Mouse (Mus musculus) E14TG2a.4 (cell line): ENCODE measurements around the gene Spsb1.

Source experiments
- CTCF ChIP-seq: conservative IDR thresholded peaks from 2 replicates; pipeline ENCODE4 v1.5.1; 2014; ENCODE audit warnings: low read length
- NANOG ChIP-seq: IDR thresholded peaks from 2 replicates; pipeline ENCODE4 v1.6.1; 2014; ENCODE audit warnings: borderline replicate concordance, low read length, mixed read lengths

DNA sequence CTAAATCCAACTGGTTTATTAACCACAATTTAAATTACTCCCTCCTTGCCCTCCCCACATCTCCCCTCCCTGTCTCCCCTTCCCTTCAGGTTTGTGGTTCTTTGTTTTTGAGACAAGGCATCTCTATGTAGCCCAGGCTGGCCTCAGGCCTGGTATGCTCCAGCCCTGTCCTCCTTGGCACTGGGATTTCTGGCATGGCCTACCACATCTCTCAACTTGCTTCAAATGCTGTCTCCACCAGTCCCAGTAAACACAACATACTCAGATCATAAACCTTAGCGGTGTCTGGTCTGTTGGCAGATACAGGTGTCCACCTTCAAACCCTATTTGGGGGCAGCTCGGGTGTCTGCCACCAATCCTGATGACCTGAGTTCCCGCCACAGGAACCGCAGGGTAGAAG, 48.8 kb upstream of the Spsb1 start:
- TF ChIP-seq CTCF: no peak
- TF ChIP-seq NANOG: no peak
